Mouse (Mus musculus) frontal cortex, postnatal 10 days (tissue): ENCODE measurements at regions not wholly inside any gene's neighbourhood (a gene's known extent, or its start where the extent isn't known, plus 50 kb on each side); places are given as distances from the start of the nearest gene placed in this dataset.

Experiments used
- DNase-seq, 2 experiments: peaks; one replicate each; pipeline ENCODE4 v3.0.0; 2022; ENCODE audit warnings: low spot score in 2 of 2, mixed read lengths in 1 of 2

- DNase-seq: no peak
Observed at GRCm38 (mm10) chr4:131208637-131209036, 264.5 kb downstream of the Matn1 start.

DNA sequence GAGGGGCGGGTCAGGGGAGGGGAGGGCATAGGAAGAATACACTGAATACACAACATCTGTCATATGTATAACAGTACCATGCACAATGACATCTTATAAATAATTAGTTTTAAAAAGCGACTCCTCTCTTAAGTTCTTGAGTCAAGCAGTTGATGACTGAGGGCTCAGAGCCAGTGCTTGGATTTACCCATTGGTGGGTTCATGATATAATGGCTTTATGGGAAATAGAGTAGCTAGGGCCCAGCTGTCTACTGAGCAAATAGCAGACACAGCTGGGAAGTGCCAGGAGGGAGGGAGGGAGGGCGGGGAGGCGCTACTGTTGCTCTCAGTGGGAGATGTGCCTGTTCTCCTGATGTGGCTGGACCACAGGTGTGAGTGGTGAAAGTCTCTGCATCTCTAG lies 268.5 kb downstream of the Matn1 start:
- DNase-seq: no peak

GRCm38 (mm10) chr4:131215682-131216081 lies 271.5 kb downstream of the Matn1 start:
- no peak for DNase-seq

DNA sequence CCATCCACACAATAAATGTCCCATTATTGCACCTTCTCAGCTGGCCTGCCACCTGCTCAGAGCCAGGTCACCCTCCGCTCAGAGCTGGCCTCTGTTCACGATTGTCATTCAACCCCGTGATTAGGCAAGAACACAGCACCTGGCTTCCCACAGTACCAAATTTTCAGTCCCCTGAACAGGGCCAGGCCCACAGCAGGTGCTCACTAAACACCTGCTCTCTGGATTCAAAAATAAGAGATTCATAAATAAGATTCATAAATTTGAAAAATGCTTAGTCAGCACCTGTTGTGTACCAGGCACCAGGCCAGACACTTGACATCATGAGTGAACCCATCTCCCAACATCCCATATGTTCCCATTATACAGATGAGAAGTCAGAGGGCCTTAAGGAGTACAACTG lies 272.2 kb downstream of the Matn1 start:
- no peak for DNase-seq

GRCm38 (mm10) chr4:131217083-131217482 lies 272.9 kb downstream of the Matn1 start:
- DNase-seq: no peak

GRCm38 (mm10) chr4:131217571-131218155 lies 273.5 kb downstream of the Matn1 start:
- no peak for DNase-seq

DNA sequence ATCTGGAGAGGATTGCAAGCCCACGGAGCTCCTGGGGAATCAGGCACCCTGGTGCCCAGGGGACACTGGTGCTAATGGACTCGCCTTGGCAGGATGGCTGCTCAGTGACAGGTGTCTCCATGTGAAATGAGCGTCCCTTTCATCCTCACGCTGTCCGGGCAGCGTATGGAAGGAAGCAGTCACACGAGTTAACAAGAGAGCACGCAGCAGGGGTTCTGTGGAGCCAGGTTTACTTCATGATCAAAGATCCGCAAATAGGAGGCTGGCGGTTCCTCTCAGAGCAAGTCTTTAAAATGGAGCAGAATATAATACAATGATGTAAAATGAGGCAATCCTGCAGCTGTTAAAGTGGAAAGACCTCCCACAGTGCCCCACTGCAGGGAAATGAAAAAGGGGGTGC lies 276.8 kb downstream of the Matn1 start:
- DNase-seq: no peak

- DNase-seq: no peak
Observed at GRCm38 (mm10) chr4:131230361-131230760, 286.2 kb downstream of the Matn1 start.

GRCm38 (mm10) chr4:131236611-131237031 lies 292.4 kb downstream of the Matn1 start:
- no peak for DNase-seq

GRCm38 (mm10) chr4:131238591-131238990 lies 294.4 kb downstream of the Matn1 start:
- DNase-seq: no peak

- DNase-seq: no peak
Observed at GRCm38 (mm10) chr4:131239132-131239531, 294.9 kb downstream of the Matn1 start.

GRCm38 (mm10) chr4:131240457-131240856 lies 296.3 kb downstream of the Matn1 start:
- DNase-seq: no peak

DNA sequence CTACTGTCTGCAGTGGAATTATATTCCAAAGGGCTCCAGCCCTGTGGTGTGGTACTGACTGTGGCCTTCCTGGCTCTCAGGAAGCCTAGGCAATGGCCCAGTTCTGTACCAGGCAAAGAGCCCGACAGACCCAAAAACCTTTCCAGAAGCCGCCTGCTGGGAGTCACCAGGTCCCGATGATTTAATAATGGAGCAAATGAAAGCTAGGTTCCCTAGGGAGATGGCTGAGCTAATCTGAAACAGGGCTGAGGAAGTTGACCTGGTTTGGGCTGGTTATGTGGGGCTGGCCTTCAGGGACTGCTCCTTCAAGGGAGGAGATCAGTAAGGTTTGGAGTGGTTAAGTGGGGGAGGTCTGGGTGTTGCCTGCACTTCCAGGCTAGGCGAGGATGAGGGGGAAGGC lies 298.1 kb downstream of the Matn1 start:
- no peak for DNase-seq

DNA sequence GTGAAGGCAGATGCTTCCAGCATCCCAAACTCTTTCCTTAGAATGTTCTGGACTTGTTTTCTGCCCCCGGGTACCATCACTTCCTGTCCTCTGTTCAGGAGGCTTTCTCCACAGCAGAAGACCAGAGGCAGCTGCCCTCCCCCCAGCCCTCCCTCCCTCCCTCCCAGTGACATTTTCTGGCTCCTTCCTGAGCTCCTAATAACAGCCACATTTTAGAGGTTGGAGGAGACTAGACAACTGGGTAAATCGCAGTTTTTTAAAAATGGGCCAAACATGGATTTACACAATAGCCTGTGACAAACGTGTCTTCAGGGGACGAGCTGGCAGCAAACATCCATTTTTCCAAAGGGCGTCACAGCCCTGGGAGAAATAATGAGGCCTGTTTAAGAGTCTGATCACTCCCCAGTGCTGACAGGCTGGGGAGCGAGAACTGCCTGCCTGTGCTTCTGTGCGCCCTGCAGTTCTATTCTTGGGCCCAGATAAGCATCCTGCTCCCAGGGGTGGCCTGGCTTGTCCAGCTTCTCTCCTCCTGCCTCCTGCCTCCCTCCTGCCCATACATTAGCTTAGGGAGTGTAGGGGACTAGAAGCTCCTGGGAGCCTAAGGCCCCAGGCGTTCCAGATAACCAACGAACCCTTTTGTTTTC lies 299.7 kb downstream of the Matn1 start:
- DNase-seq: no peak

DNA sequence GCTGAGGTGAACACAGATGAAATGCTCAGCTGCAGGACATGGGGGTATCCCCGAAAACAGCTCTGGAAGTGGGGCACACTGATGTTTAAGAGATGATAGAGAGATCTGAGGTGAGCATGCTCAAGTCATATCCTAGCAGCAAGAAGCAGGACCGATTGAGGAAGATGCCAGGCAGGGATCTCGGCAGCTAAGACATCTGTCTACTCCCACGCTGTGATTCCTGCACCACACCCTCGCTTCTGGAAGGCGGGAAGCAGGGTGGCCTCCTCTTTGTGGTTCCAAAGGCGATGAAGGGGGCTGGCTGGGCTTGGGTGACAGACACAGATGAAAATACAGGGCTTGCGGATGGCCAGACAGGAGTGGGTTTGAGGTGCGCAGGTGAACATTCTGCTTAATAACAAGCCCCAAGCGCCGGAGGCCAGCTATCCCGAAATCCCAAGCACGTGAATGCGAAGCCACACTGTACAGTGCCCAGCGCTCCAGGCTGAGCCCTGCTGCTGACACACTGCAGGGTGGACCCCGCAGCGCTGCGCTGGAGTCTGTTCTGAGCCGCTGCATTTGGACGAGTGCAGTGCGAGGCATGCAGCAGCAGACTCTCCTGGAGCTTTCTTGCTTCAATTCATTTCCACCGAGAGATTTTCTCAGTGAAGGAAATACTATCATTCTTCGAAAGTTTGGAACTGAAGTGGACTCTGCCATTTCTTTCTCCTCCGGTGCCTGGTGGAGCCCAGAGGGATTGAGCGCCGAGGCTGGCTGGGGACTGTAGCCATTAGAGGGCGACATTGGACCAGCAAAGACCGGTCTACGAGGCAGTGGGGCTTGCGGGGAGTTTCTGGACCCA lies 308.6 kb downstream of the Matn1 start:
- peak; percentile 59 to 81 for DNase-seq

DNA sequence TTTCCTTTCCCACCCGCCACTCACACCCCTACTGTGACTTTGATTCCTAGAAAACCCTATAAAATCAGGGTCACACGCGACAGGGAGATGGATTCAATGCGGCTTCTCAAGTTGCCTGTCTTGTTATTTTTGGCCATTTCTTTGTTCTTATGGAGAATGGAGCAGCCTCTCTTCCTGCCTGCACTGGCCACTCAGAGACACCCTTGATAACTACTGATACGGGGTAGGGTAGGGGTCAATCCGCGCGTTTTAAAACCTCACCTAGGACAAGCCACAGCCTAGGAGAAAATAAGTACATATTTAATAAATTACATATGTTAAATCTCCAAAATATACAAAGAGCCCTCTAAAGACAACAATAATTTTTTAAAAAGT lies 309.2 kb downstream of the Matn1 start:
- no peak for DNase-seq

DNA sequence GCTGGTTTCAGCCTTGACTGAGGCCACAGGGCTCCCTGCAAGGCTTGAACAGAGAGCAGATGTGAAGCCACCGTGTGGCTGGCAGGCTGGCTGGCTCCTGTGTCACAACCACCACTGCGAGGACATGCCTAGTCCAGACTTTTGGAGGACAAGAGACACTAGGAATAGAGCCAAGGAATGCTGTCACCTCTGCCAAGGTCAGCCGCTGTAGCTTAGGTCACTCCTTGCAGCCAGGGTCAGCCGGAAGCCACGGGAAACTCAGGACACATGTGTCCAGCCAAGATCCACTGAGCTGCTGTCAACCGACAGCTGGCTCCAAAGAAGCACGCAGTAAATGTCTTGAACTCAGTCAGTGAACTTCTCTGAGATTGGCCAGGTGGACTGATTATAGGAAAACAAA lies 310.1 kb downstream of the Matn1 start:
- DNase-seq: no peak

- DNase-seq: no peak
Observed at GRCm38 (mm10) chr4:131254691-131255090, 310.5 kb downstream of the Matn1 start.

DNA sequence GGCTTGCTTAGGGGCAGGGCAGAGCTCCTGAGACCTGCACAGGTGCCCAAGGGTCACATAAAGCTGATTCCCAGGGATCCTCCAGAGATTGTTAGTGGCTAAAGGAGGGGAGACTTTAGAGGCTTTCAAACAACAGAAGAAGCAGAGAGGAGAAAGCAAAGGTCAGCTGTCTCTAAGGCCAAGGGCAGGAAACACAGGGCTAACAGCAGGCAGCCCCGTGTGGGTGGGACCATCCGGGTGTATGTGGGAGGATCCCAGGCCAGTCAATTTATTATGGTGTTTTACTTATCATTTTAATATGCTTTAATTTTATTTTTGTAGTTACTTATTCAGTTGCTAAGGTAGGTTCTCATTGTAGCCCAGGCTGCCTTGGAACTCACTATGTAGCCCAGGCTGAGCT lies 317.1 kb downstream of the Matn1 start:
- DNase-seq: no peak

GRCm38 (mm10) chr4:131262909-131263308 lies 318.7 kb downstream of the Matn1 start:
- DNase-seq: no peak

DNA sequence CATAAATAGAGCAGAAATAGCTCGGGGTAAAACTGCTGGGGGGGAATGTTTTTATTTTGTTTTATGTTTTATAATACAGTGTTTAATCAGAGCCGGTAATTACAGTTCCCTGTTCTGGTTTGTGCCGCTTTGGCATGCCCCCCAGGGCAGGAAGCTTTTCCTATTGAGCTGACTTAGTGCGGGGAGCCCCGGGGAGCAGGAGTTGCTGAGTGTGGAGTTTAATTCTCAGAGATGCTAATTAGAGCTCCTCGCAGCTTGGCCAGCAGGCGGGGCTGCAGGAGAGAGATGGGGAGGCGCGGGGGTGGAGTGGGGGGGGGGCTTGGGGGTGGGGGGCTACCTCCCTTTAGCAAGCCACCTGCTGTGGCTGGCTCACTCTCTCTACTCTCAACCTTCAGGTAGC lies 322.6 kb downstream of the Matn1 start:
- DNase-seq: no peak

DNA sequence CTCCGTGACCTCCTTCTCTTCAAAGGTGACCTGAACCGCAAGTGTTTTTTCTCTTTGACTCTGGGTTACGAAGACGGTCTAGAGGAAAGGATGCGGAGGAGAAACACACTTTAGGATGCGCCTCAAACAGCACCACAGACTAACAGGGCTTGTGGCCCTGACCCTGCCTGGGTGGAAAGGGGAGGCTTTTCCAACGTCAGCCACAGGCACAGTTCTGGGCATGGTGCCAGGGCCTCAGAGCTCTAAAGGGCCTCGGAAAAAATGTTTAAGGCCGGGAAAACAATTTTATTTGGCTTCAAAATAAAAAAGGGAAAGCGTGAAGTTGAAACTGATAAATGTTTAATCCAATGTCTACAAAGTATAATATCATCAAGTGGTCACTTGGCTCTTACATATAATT lies 323.6 kb downstream of the Matn1 start:
- DNase-seq: no peak

GRCm38 (mm10) chr4:131270192-131270591 lies 326.0 kb downstream of the Matn1 start:
- DNase-seq: peak in 1 of 2 experiments; percentile 38
